Mouse (Mus musculus) CH12.LX (cell line): ENCODE data around the gene Slc29a3.

Experiments
- BHLHE40 ChIP-seq: IDR thresholded peaks from 2 replicates; pipeline ENCODE4 v1.6.1; 2011; ENCODE audit warnings: mild to moderate bottlenecking, low read depth, low read length, improper control_type of control experiment
- CTCF ChIP-seq, 2 experiments: IDR thresholded peaks in 1 of 2; conservative IDR thresholded peaks in 1 of 2; 2 replicates each; pipeline ENCODE4 v1.5.1; 2011 to 2012; ENCODE audit warnings: low read depth in 2 of 2, low read length in 2 of 2, improper control_type of control experiment in 1 of 2, inconsistent platforms in 1 of 2, mild to moderate bottlenecking in 1 of 2, moderate library complexity in 1 of 2
- ETS1 ChIP-seq: conservative IDR thresholded peaks from 2 replicates; pipeline ENCODE4 v1.6.1; 2012; ENCODE audit warnings: low read depth, mild to moderate bottlenecking, inconsistent platforms, low read length, improper control_type of control experiment, moderate library complexity
- IRF4 ChIP-seq: IDR thresholded peaks from 2 replicates; pipeline ENCODE4 v1.6.1; 2014; ENCODE audit warnings: low read depth, mild to moderate bottlenecking, inconsistent platforms, low read length, improper control_type of control experiment
- KAT2A ChIP-seq: IDR thresholded peaks from 2 replicates; pipeline ENCODE4 v1.6.1; 2012; ENCODE audit warnings: low read length, improper control_type of control experiment, inconsistent platforms; ENCODE audit not compliant: insufficient replicate concordance
- MAX ChIP-seq: IDR thresholded peaks from 2 replicates; pipeline ENCODE4 v1.6.1; 2011; ENCODE audit warnings: low read length, improper control_type of control experiment
- MAZ ChIP-seq: IDR thresholded peaks from 2 replicates; pipeline ENCODE4 v1.6.1; 2012; ENCODE audit warnings: low read depth, mild to moderate bottlenecking, inconsistent platforms, low read length, improper control_type of control experiment, moderate library complexity
- MEF2A ChIP-seq: IDR thresholded peaks from 2 replicates; pipeline ENCODE4 v1.6.1; 2014; ENCODE audit warnings: low read depth, mild to moderate bottlenecking, inconsistent platforms, low read length, improper control_type of control experiment, borderline replicate concordance
- MXI1 ChIP-seq: IDR thresholded peaks from 2 replicates; pipeline ENCODE4 v1.6.1; 2011; ENCODE audit warnings: mild to moderate bottlenecking, low read depth, low read length, improper control_type of control experiment
- POLR2A ChIP-seq: IDR thresholded peaks from 2 replicates; pipeline ENCODE4 v1.6.1; 2011; ENCODE audit warnings: low read depth, mild to moderate bottlenecking, improper control_type of control experiment, low read length
- POLR2AphosphoS2 ChIP-seq: IDR thresholded peaks from 2 replicates; pipeline ENCODE4 v1.6.1; 2011; ENCODE audit warnings: low read depth, low read length, improper control_type of control experiment
- TCF12 ChIP-seq: IDR thresholded peaks from 2 replicates; pipeline ENCODE4 v1.6.1; 2014; ENCODE audit warnings: low read depth, mild to moderate bottlenecking, inconsistent platforms, low read length, improper control_type of control experiment
- ZKSCAN1 ChIP-seq: IDR thresholded peaks from 2 replicates; pipeline ENCODE4 v1.6.1; 2012; ENCODE audit warnings: low read depth, inconsistent platforms, low read length, improper control_type of control experiment, borderline replicate concordance

GRCm38 (mm10) chr10:60705134-60705533, 47.5 kb downstream of the Slc29a3 start:
- TF ChIP-seq ETS1 (no peak), MAX (no peak), ZKSCAN1 (no peak), POLR2AphosphoS2 (no peak), KAT2A (no peak), CTCF (conservative IDR thresholded peaks at IDR 0.05 in 1 of 2, IDR thresholded peaks at IDR 0.05 in 1 of 2; ENCODE audit: low read depth in 2 of 2, low read length in 2 of 2) (no peak), IRF4 (no peak), POLR2A (no peak), MAZ (no peak), MXI1 (no peak), MEF2A (no peak), TCF12 (no peak), BHLHE40 (no peak)
